ENCODE assay signal across 26 mouse cellular contexts in the genomic region with DNA sequence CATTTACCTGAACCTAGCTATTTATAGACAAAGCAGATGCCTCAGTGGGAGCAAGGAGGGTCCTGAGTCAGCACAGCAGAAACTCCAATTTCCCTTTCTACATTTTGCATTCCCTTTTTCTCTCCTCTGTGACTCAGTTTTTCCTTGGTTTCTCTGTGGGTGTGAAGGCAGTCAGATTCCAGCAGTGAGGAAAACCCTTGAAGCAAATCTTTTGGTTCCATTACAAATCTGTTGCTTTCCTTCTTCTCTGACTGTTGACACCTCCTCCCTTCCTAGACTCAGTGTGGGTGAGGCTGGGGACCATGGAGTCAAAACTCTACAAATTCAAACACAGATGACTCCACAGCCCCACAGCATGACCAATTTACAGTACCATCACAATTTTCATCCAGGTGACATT. TPM values are rescaled to one million over a fixed set of nuclear protein-coding genes. Genes with fewer than 3 reads are reported as not detected.
DNase-seq lines count a peak whose midpoint lies in the region; ATAC-seq and TF ChIP-seq lines count a peak whose summit lies in the region.
"Had no signal": no experiment of that assay in that cellular context is flagged by ENCODE, and none has a peak within 500 bp of the region (broad histone marks: within the 10 kb centered on the region; RNA-seq: fewer than 3 reads in every experiment).

No protein-coding gene starts in this region.

- no peaks in the 10 kb centered on the region for H3K27me3 ChIP-seq in heart, embryonic 11.5 days (ENCODE audit: control insufficient read depth, insufficient read depth, low read length)
- H3K27me3 ChIP-seq in Patski: no peaks in the 10 kb centered on the region
- H3K27me3 ChIP-seq: CH12.LX; embryonic facial prominence, embryonic 12.5 days; forebrain, embryonic 13.5 days; forebrain, embryonic 15.5 days had no signal

- no peak overlapping the region for H3K4me2 ChIP-seq in heart, embryonic 11.5 days
- H3K4me2 ChIP-seq: embryonic facial prominence, embryonic 12.5 days; forebrain, embryonic 13.5 days; forebrain, embryonic 15.5 days had no signal

- no peak overlapping the region for H3K4me3 ChIP-seq in heart, embryonic 11.5 days (ENCODE audit: low read depth, low read length)
- H3K4me3 ChIP-seq: embryonic facial prominence, embryonic 10.5 days; embryonic facial prominence, embryonic 12.5 days; forebrain, embryonic 13.5 days; forebrain, embryonic 15.5 days had no signal

- H3K4me1 ChIP-seq in heart, embryonic 11.5 days (ENCODE audit: control insufficient read depth, insufficient read depth, low read length): peaks cover under 1% of the 10 kb centered on the region
- H3K4me1 ChIP-seq: embryonic facial prominence, embryonic 12.5 days; forebrain, embryonic 15.5 days had no signal

- H3K36me3 ChIP-seq in heart, embryonic 11.5 days (ENCODE audit: control insufficient read depth, insufficient read depth, low read length): no peaks in the 10 kb centered on the region
- H3K36me3 ChIP-seq: embryonic facial prominence, embryonic 10.5 days; embryonic facial prominence, embryonic 12.5 days; forebrain, embryonic 15.5 days; G1E had no signal

- H3K9ac ChIP-seq in heart, embryonic 11.5 days (ENCODE audit: low read depth, low read length): no peak overlapping the region
- H3K9ac ChIP-seq: embryonic facial prominence, embryonic 12.5 days; forebrain, embryonic 13.5 days; forebrain, embryonic 15.5 days had no signal

- in situ Hi-C loops in Patski (cut with MboI; ENCODE audit: low pct_unique_long_range_greater_than_20kb): no loop called here

- POLR2A ChIA-PET in Patski (lab: Charles Lee): no interaction called here

- no peak for TF ChIP-seq CTCF in Patski (IDR thresholded peaks at IDR 0.05)

- ATAC-seq in frontal cortex, adult (ENCODE audit: low TSS enrichment): peak; percentile 94
- ATAC-seq in heart, embryonic 11.5 days (replicated peaks; ENCODE audit: insufficient number of reproducible peaks, low FRiP score, low TSS enrichment): no peak
- peak; percentile 21 for ATAC-seq in Patski
- ATAC-seq in megakaryocyte, adult 5-6 weeks (ENCODE audit: poor library complexity, severe bottlenecking): no peak
- ATAC-seq: CD4-positive, CD25-positive, alpha-beta regulatory T cell, adult 4 months; forebrain, embryonic 13.5 days; forebrain, embryonic 15.5 days had no signal

- CTCF ChIA-PET in Patski (lab: Charles Lee): no interaction called here

- H3K9me3 ChIP-seq in heart, embryonic 11.5 days (replicated peaks; ENCODE audit: control insufficient read depth, low read length): no peaks in the 10 kb centered on the region
- H3K9me3 ChIP-seq: embryonic facial prominence, embryonic 10.5 days; embryonic facial prominence, embryonic 12.5 days; forebrain, embryonic 13.5 days; forebrain, embryonic 15.5 days; G1E had no signal

- no peak overlapping the region for H3K27ac ChIP-seq in heart, embryonic 11.5 days (ENCODE audit: low read depth, low read length)
- H3K27ac ChIP-seq: embryonic facial prominence, embryonic 10.5 days; embryonic facial prominence, embryonic 12.5 days; forebrain, embryonic 13.5 days; forebrain, embryonic 15.5 days had no signal

- DNase-seq in frontal cortex, postnatal 14 days (ENCODE audit: low spot score in 2 of 2): no peak
- peak; percentile 59 for DNase-seq in heart, adult 11 months
- DNase-seq in Patski (ENCODE audit: low read depth, low spot score): no peak
- peak; percentile 17 for DNase-seq in telencephalon, adult 2 months (ENCODE audit: low read depth, low spot score)
- DNase-seq: adrenal gland, adult 2 months; adrenal gland, postnatal 10 days; adrenal gland, postnatal 25 days; B cell, adult 2 months; cerebellum, adult 11-12 months; cerebellum, adult 2 months; cerebellum, adult 9-10 months; cerebellum, postnatal 10 days; cerebellum, postnatal 25 days had no signal

RNA-seq across cellular contexts. Expression of gene Rpl22l1, which starts 41.9 kb away (rescaled TPM):
- polyA plus RNA-seq in heart, embryonic 11.5 days (2014; fragmentation: Nextera tagmentation; extraction: Ambion mirVana): 319 and 326 TPM in 2 replicates
- polyA plus RNA-seq in Patski (2021): 303 TPM
- total RNA-seq in megakaryocyte, adult 5-6 weeks (2015): 464 and 466 TPM in 2 replicates
- 66.5 and 72.5 TPM in 2 replicates for total RNA-seq in megakaryocyte, adult 5-6 weeks (2017)

RNA-seq across cellular contexts. Expression of gene Gm1527, which starts 45.3 kb away (rescaled TPM):
- polyA plus RNA-seq in heart, embryonic 11.5 days (2014; fragmentation: Nextera tagmentation; extraction: Ambion mirVana): not detected in 2 replicates
- not detected for polyA plus RNA-seq in Patski (2021)
- total RNA-seq in megakaryocyte, adult 5-6 weeks (2015): not detected in 2 replicates
- not detected in 2 replicates for total RNA-seq in megakaryocyte, adult 5-6 weeks (2017)
- total RNA-seq: adrenal gland, postnatal 25 days; CH12.LX; G1E had no signal
- polyA plus RNA-seq: adrenal gland, adult 2 months; CD4-positive, CD25-positive, alpha-beta regulatory T cell, adult 4 months; cerebellum, adult 2 months; cortical plate, adult 2 months; embryonic facial prominence, embryonic 10.5 days; embryonic facial prominence, embryonic 12.5 days; embryonic facial prominence, embryonic 14.5 days; forebrain, embryonic 11.5 days; forebrain, embryonic 13.5 days; forebrain, embryonic 15.5 days; G1E had no signal

Comparison
In these comparisons a context has a peak if more than half of its experiments do, and no peak if none do; other contexts are left out.
1. ATAC-seq: peak in frontal cortex, adult (single experiment) and Patski (single experiment); none in heart, embryonic 11.5 days (single experiment) and megakaryocyte, adult 5-6 weeks (single experiment).
2. DNase-seq: peak in heart, adult 11 months (single experiment) and telencephalon, adult 2 months (single experiment); none in frontal cortex, postnatal 14 days (0 of 2) and Patski (single experiment).